Mouse (Mus musculus): ENCODE data around the gene Gm42957. TPM values are rescaled to one million over a fixed set of nuclear protein-coding genes. Genes with fewer than 3 reads are reported as not detected.
"Not testable (repeated sequence)": the region's sequence is repeated elsewhere in the genome, so short reads cannot be mapped to it uniquely, and the experiment has no call there.

Gm42957 gene
- total RNA-seq, 2 experiments from 2014 or later = 0.35 to 0.50 TPM

GRCm38 (mm10) chr3:96623201-96623600 lies 12.1 kb upstream of the Gm42957 start:
- DNase-seq = no peak

- DNase-seq = peak; percentile 94
Measured at GRCm38 (mm10) chr3:96629729-96630600, 5.3 kb upstream of the Gm42957 start, which contains the start of gene Rbm8a. TSS of gene Rbm8a (plus strand) at chr3:96629933.

GRCm38 (mm10) chr3:96632058-96632457 lies 3.2 kb upstream of the Gm42957 start:
- no peak for DNase-seq

GRCm38 (mm10) chr3:96634015-96634414 lies 1.3 kb upstream of the Gm42957 start:
- no peak for DNase-seq

GRCm38 (mm10) chr3:96635906-96636305 lies 632 bp downstream of the Gm42957 start:
- DNase-seq = no peak

GRCm38 (mm10) chr3:96636448-96636847 lies 1.2 kb downstream of the Gm42957 start:
- no peak for DNase-seq

GRCm38 (mm10) chr3:96639219-96639618 lies 3.9 kb downstream of the Gm42957 start:
- peak; percentile 61 for DNase-seq

- DNase-seq = peak; percentile 59
Measured at GRCm38 (mm10) chr3:96645018-96645649, 9.9 kb downstream of the Gm42957 start, which contains the start of gene Itga10. TSS of gene Itga10 (plus strand) at chr3:96645584.

GRCm38 (mm10) chr3:96647365-96647764 lies 12.1 kb downstream of the Gm42957 start:
- no peak for DNase-seq

- DNase-seq = no peak
Measured at GRCm38 (mm10) chr3:96660901-96661300, 25.6 kb downstream of the Gm42957 start.

- no peak for DNase-seq
Measured at GRCm38 (mm10) chr3:96662731-96663316, 27.6 kb downstream of the Gm42957 start.

- DNase-seq = peak; percentile 86
Measured at GRCm38 (mm10) chr3:96663432-96664239, 28.4 kb downstream of the Gm42957 start.

GRCm38 (mm10) chr3:96665732-96666363 lies 30.6 kb downstream of the Gm42957 start:
- DNase-seq = not testable (repeated sequence)

- no peak for DNase-seq
Measured at GRCm38 (mm10) chr3:96666916-96667315, 31.6 kb downstream of the Gm42957 start.

- no peak for DNase-seq
Measured at GRCm38 (mm10) chr3:96667316-96667715, 32.0 kb downstream of the Gm42957 start.

GRCm38 (mm10) chr3:96668424-96669067 lies 33.3 kb downstream of the Gm42957 start:
- DNase-seq = no peak

GRCm38 (mm10) chr3:96669727-96670468 lies 34.6 kb downstream of the Gm42957 start, which contains the start of gene Ankrd35:
TSS of gene Ankrd35 (plus strand) at chr3:96670131.
- DNase-seq = peak; percentile 74

GRCm38 (mm10) chr3:96671519-96671918 lies 36.2 kb downstream of the Gm42957 start:
- DNase-seq = no peak

GRCm38 (mm10) chr3:96673514-96673913 lies 38.2 kb downstream of the Gm42957 start:
- no peak for DNase-seq

GRCm38 (mm10) chr3:96674442-96674841 lies 39.2 kb downstream of the Gm42957 start:
- DNase-seq = no peak
